Mouse (Mus musculus): Measurements from ENCODE around the gene Pnmt.

GRCm38 (mm10) chr11:98348083-98348961 is 37.9 kb upstream of the Pnmt start, which contains the start of gene Ppp1r1b:
- TF ChIP-seq CTCF (IDR thresholded peaks at IDR 0.05; ENCODE audit: extremely low read depth, insufficient read depth, low read length) (no peak), POLR2A (IDR thresholded peaks at IDR 0.05; ENCODE audit: extremely low read depth, insufficient read depth, low read length) (no peak)
